Mouse (Mus musculus): ENCODE measurements around the gene Ddhd1. TPM values are rescaled to one million over a fixed set of nuclear protein-coding genes. Genes with fewer than 3 reads are reported as not detected.

The Ddhd1 gene
- polyA plus RNA-seq, 1 experiment = 18.2 TPM

DNA sequence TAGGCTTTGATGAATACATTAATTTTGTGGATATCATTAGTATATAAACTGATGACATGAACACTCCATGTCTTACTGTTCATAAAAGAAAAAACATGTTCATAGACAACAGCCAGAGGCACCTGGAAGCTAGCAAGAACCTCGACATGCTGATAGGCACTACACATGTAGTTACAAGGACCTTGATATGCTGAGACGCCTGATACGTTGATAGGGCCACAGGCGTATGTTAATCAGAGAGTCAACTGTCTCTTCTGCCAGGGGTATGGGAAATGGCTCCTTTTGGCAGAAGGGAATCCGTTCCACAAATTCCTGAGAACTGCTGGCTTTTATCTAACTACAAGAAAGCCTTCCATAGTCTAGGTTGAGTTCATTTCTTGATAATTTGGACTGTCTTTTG lies 27.4 kb downstream of the Ddhd1 start:
- H3K4me1 ChIP-seq (ENCODE audit: control insufficient read depth, insufficient read depth, low read length) = peaks cover 5% of the 10 kb centered on the region
- H3K27ac ChIP-seq (ENCODE audit: insufficient read depth, low read depth, low read length) = no peak overlapping the region
- no peak overlapping the region for H3K4me3 ChIP-seq (ENCODE audit: insufficient read depth, low read length)
- no peak for TF ChIP-seq CTCF (IDR thresholded peaks at IDR 0.05; ENCODE audit: low read depth, low read length)
- no peak for TF ChIP-seq POLR2A (IDR thresholded peaks at IDR 0.05; ENCODE audit: borderline replicate concordance, low read depth, low read length)

DNA sequence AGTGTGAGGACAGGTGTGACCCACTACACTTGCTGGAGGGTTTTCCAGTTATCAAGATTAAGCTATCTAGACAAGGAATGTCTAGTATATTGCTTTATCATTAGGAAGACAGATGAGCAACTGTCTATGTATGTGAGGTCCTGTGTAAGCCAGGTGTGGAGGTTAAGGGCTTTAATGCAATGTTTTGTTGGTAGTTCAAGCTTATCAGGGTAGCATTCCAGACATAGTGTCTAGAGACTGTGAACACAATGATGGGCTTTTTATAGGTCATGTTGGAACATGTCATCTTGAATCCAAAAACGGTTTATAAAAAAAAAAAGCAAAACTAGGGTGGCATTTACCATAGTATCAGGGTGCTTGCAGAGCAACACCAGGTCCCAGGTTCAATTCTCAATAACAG lies 28.0 kb downstream of the Ddhd1 start:
- Histone ChIP-seq H3K4me3 (ENCODE audit: insufficient read depth, low read length) (no peak overlapping the region), H3K4me1 (ENCODE audit: control insufficient read depth, insufficient read depth, low read length) (peaks cover 5% of the 10 kb centered on the region), H3K27ac (ENCODE audit: insufficient read depth, low read depth, low read length) (no peak overlapping the region)
- no peak for TF ChIP-seq POLR2A (IDR thresholded peaks at IDR 0.05; ENCODE audit: borderline replicate concordance, low read depth, low read length)
- no peak for TF ChIP-seq CTCF (IDR thresholded peaks at IDR 0.05; ENCODE audit: low read depth, low read length)

DNA sequence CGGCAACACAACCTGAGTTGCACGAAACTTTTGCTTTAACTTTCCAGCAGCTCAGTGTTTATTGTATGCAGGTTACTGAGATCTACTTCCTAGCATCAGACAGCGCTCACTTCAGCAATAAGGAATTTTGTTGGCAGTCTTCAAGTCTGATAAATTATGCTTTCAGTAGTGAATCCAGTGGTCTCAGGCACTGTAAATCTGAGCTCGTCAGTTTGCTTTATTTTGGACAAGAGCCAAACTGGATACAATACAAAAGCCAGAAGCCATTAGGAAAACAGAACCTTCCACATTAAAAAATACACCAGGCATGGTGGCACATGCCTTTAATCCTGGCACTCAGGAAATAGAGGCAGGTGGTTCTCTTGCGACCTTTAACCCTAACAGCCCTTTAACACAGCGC lies 39.6 kb downstream of the Ddhd1 start:
- Histone ChIP-seq H3K4me3 (ENCODE audit: insufficient read depth, low read length) (no peak overlapping the region), H3K27ac (ENCODE audit: insufficient read depth, low read depth, low read length) (no peak overlapping the region), H3K4me1 (ENCODE audit: control insufficient read depth, insufficient read depth, low read length) (no peaks in the 10 kb centered on the region)
- TF ChIP-seq POLR2A (IDR thresholded peaks at IDR 0.05; ENCODE audit: borderline replicate concordance, low read depth, low read length) (no peak), CTCF (IDR thresholded peaks at IDR 0.05; ENCODE audit: low read depth, low read length) (no peak)

DNA sequence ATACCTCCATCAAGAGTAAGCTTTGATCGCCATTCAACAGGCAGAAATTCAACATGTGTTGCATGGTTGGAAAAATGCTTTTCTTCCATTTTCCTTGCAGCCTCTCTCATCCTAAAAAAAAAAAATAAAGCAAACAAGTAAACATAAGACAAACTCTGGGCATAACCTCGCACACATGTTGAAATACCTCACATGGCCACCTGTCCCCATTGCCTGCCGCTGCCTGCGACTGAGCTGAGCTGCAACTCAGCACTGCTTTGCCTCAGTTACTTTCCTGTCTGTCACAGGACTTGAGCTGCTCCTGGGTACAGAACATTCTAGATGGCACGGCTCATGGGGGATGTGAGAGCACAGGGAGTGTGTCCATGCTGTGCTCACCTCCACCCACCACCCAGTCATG lies 41.4 kb downstream of the Ddhd1 start:
- H3K4me3 ChIP-seq (ENCODE audit: insufficient read depth, low read length) = no peak overlapping the region
- no peak overlapping the region for H3K27ac ChIP-seq (ENCODE audit: insufficient read depth, low read depth, low read length)
- no peak for TF ChIP-seq CTCF (IDR thresholded peaks at IDR 0.05; ENCODE audit: low read depth, low read length)
- TF ChIP-seq POLR2A (IDR thresholded peaks at IDR 0.05; ENCODE audit: borderline replicate concordance, low read depth, low read length) = no peak
- H3K4me1 ChIP-seq (ENCODE audit: control insufficient read depth, insufficient read depth, low read length) = no peaks in the 10 kb centered on the region

DNA sequence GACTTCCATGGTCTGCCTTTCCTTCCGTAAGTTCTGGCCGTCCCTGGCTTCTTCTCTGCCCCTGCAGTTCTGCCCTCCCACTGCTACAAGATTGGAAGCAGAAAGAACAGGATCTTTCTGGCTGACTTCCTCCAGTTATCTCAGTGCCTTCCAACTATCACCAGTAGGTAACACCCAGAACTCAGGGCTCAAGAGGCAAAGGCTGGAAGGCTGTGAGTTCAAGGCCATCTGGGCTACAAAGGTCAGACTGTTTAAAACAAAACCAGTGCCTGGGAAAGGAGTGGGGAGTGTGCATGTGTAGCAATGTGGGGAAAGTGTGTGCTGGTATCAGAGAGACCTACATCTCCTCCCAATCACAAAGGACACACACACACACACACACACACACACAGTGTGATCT lies 42.2 kb downstream of the Ddhd1 start:
- no peak for TF ChIP-seq CTCF (IDR thresholded peaks at IDR 0.05; ENCODE audit: low read depth, low read length)
- TF ChIP-seq POLR2A (IDR thresholded peaks at IDR 0.05; ENCODE audit: borderline replicate concordance, low read depth, low read length) = no peak
- peaks cover 5% of the 10 kb centered on the region; the same call in 1 of the 2 replicates for H3K4me1 ChIP-seq (ENCODE audit: control insufficient read depth, insufficient read depth, low read length)

DNA sequence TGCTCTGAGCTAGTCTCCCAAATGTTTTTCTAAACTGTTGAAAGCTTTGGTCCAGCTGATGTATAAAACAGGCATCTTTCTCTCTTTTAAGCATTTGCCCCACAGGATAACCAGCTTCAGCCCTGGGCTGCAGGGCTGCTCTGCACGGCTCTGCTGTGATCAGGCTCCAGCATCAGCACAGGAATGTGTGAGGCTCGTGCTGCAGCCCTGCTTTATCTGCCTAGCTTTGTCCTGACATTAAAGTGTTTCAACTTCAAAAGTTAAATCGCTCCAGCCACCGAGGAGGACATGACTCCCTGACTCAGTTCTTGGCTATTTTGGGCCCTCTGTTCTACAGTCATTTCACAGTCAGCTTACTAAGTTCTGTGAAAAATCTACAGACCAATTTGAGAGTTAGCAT lies 43.1 kb downstream of the Ddhd1 start:
- Histone ChIP-seq H3K4me1 (ENCODE audit: control insufficient read depth, insufficient read depth, low read length) (peaks cover 5% of the 10 kb centered on the region; the same call in 1 of the 2 replicates), H3K27ac (ENCODE audit: insufficient read depth, low read depth, low read length) (no peak overlapping the region), H3K4me3 (ENCODE audit: insufficient read depth, low read length) (no peak overlapping the region)
- TF ChIP-seq CTCF (IDR thresholded peaks at IDR 0.05; ENCODE audit: low read depth, low read length) = no peak
- TF ChIP-seq POLR2A (IDR thresholded peaks at IDR 0.05; ENCODE audit: borderline replicate concordance, low read depth, low read length) = no peak

More for the DNA sequence above, 42.2 kb downstream of the Ddhd1 start:
- Histone ChIP-seq H3K27ac (ENCODE audit: insufficient read depth, low read depth, low read length) (no peak overlapping the region), H3K4me3 (ENCODE audit: insufficient read depth, low read length) (no peak overlapping the region)

DNA sequence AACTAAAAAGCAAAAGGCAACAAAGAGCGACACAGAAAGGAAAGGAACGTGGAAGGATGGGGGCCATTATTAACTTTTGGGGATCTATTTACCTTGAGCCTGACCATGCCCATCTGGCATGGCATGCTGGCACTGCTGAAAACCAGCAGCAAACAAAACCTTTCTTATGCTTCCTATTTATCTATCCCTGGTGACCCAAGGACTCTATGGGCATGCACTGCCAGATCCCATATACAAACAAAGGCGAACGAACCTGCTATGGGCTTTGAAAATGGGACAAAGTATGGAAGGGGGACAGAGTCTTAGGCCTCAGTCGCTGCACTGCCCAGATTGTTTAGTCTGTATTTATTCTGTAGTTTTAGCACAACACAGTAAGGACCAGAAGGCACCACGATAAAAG lies 43.5 kb downstream of the Ddhd1 start:
- TF ChIP-seq CTCF (IDR thresholded peaks at IDR 0.05; ENCODE audit: low read depth, low read length) = no peak
- no peak for TF ChIP-seq POLR2A (IDR thresholded peaks at IDR 0.05; ENCODE audit: borderline replicate concordance, low read depth, low read length)

DNA sequence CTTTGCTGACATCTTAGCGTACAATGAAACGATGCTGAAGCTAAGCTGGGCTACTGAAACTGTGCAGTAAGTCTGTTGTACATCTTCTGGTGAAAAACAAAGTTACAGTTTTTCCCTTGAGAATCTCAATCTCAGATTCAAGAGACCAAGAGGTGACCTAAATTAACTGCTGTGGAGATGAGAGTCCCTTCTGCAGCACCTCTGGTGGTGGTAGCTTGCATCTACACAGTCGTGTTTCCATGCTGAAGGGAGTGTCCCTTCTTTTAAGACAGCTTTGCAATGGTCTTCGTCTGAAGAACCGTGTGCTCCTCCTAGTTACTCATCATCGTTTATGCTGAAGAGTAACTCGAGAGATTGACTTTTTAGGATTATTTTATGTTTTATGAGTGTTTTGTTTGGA lies 46.3 kb downstream of the Ddhd1 start:
- Histone ChIP-seq H3K4me3 (ENCODE audit: insufficient read depth, low read length) (no peak overlapping the region), H3K27ac (ENCODE audit: insufficient read depth, low read depth, low read length) (no peak overlapping the region), H3K4me1 (ENCODE audit: control insufficient read depth, insufficient read depth, low read length) (peaks cover 5% of the 10 kb centered on the region; the same call in 1 of the 2 replicates)
- no peak for TF ChIP-seq CTCF (IDR thresholded peaks at IDR 0.05; ENCODE audit: low read depth, low read length)

More for the DNA sequence above, 43.5 kb downstream of the Ddhd1 start:
- Histone ChIP-seq H3K4me1 (ENCODE audit: control insufficient read depth, insufficient read depth, low read length) (peaks cover 5% of the 10 kb centered on the region; the same call in 1 of the 2 replicates), H3K27ac (ENCODE audit: insufficient read depth, low read depth, low read length) (no peak overlapping the region), H3K4me3 (ENCODE audit: insufficient read depth, low read length) (no peak overlapping the region)

DNA sequence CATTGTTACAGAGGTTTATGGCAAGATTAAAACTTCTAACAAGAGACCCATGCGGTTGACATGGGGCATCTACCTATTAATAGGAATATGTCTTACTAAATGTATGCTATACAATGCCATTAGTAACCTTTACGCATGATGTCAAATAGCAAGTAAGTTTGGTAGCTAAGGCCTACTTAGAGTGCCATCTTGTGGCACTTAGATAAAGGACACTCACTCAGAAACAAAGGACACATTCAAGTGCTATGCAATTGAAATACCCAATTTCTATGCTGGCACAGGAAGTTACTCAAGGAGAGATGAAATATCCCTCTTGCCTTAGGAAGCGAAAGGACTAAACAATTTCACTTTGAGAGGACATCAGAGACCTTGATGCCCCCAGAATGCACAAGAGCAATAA lies 55.9 kb downstream of the Ddhd1 start:
- Histone ChIP-seq H3K27ac (ENCODE audit: insufficient read depth, low read depth, low read length) (no peak overlapping the region), H3K4me1 (ENCODE audit: control insufficient read depth, insufficient read depth, low read length) (peaks cover 4% of the 10 kb centered on the region; the same call in 1 of the 2 replicates), H3K4me3 (ENCODE audit: insufficient read depth, low read length) (no peak overlapping the region)
- TF ChIP-seq CTCF (IDR thresholded peaks at IDR 0.05; ENCODE audit: low read depth, low read length) (no peak), POLR2A (IDR thresholded peaks at IDR 0.05; ENCODE audit: borderline replicate concordance, low read depth, low read length) (no peak)

DNA sequence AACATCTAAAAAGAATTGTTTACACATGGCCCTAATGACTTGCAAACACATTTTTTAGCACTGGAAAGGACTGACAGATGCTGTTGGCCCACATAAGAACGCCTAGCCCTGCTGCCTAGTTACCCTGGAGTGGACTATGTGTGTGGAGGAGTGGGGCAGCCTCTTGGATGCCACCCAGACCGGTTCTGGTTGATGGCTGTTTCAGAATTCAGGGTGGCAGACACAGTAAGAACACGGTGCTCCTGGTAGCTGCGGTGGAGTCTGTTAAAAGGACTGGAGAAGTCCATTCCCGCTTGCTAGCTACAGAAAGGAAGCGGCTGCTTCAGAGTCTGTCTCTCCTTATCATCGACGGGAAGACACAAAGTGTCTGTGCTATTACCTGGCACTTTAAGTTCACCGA lies 57.4 kb downstream of the Ddhd1 start:
- no peak for TF ChIP-seq POLR2A (IDR thresholded peaks at IDR 0.05; ENCODE audit: borderline replicate concordance, low read depth, low read length)
- Histone ChIP-seq H3K4me1 (ENCODE audit: control insufficient read depth, insufficient read depth, low read length) (peaks cover 4% of the 10 kb centered on the region; the same call in 1 of the 2 replicates), H3K27ac (ENCODE audit: insufficient read depth, low read depth, low read length) (no peak overlapping the region), H3K4me3 (ENCODE audit: insufficient read depth, low read length) (no peak overlapping the region)

DNA sequence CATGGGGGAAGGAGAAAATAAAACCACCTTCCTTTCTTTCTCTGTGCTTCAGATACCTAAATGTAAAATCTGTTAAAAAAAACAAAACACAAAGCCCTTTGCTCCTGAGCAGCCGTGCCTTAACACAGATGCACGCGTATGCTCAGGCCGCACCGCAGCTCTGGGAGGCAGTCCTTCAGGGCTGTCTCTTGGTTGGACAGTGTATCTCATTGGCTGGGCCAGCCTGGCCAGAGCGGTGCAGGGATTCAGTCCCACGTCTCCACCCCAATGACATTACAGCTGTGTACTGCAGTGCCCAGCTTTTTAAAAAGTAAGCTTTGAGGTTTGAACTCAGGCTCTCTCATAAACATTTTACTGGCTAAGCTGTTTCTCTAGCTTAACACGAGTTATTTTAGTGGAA lies 60.1 kb downstream of the Ddhd1 start:
- TF ChIP-seq CTCF (IDR thresholded peaks at IDR 0.05; ENCODE audit: low read depth, low read length) = no peak
- no peak overlapping the region for H3K27ac ChIP-seq (ENCODE audit: insufficient read depth, low read depth, low read length)
- no peak overlapping the region for H3K4me3 ChIP-seq (ENCODE audit: insufficient read depth, low read length)
- peaks cover 4% of the 10 kb centered on the region; the same call in 1 of the 2 replicates for H3K4me1 ChIP-seq (ENCODE audit: control insufficient read depth, insufficient read depth, low read length)

Data from bone marrow macrophage, adult 2 months (primary cell).